Mouse (Mus musculus) left cerebral cortex, postnatal 25 days (tissue): ENCODE measurements around the gene Arid5b. TPM values are rescaled to one million over a fixed set of nuclear protein-coding genes. Genes with fewer than 3 reads are reported as not detected.

Experiments
- DNase-seq, 2 experiments: peaks; one replicate each; pipeline ENCODE4 v3.0.0; 2022; ENCODE audit warnings: low spot score in 2 of 2, mixed read lengths in 1 of 2
- intact Hi-C: fragments of 180-260 bp; cut with DNase I; formaldehyde crosslinking; loops from one replicate; pipeline ENCODE4 v1.15.1; 2025
- total RNA-seq, 2 experiments: library from RNA; stranded (reverse); gene quantifications; 2 replicates each; pipeline ENCODE4 v1.2.3; 2021

Arid5b gene
- total RNA-seq, 2 experiments from 2014 or later = 27.8 to 29.7 TPM

DNA sequence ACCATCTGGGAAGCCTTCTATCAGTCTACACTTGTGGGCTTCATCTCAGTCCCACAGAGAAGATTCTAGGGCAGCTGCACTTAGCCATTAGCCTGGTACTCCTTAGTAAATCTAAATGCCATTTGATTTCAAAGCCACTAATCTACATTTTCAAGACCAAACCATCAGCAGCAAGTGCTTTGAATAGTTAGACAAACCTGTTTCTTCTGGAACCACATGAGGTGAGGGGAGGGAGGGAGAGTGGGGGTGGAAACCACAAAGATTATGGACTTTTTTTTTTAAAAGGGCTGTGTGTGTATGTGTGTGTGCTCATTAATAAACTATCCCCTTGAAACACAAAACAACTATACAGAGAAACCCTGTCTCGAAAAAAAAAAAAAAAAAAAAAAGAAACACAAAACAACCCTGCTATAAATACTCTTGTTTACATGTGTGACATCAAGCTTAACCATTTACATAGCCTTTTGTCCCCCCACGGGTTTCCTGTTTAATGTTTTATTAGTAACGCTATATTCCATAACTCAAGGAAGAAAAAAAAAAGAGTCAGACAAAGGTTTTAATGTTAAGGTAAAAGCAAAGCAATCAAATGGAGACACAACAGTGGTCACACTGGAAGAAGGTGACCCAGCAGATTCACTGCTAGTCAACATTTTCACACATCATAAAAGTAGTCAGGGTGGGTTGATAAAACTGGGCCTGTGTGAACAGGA is 38.3 kb downstream of the Arid5b start:
- intact Hi-C loops = no loop called here
- DNase-seq = no peak

DNA sequence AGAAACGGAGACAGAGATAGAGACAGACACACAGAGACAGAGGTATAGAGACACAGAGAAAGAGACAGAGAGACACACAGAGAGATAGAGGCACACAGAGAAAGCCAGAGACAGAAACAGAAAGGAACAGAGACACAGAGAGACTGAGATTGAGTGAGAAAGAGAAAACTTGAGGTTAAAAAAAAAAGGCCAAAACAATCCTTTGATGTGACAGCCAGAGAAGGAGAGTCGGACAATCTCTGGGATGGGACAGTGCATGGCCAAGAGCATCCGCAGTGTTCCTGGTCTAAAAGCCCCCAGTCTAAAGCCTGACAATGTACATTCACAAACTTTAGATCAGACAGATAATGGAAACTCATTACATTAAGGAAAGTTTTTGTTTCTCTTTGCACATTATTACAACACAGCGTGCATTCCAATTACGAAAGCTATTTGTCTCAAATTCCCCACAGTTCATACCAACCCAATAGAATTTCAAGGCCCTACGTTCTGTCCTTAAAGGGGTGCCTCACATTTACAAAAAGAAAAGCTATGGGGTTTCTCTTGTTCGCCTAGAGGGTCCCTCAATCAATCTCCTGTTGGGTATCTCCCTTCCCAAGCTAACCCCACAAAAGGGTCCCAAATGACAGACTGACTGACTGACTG is 39.0 kb downstream of the Arid5b start:
- no peak for DNase-seq
- intact Hi-C loops = no loop called here

DNA sequence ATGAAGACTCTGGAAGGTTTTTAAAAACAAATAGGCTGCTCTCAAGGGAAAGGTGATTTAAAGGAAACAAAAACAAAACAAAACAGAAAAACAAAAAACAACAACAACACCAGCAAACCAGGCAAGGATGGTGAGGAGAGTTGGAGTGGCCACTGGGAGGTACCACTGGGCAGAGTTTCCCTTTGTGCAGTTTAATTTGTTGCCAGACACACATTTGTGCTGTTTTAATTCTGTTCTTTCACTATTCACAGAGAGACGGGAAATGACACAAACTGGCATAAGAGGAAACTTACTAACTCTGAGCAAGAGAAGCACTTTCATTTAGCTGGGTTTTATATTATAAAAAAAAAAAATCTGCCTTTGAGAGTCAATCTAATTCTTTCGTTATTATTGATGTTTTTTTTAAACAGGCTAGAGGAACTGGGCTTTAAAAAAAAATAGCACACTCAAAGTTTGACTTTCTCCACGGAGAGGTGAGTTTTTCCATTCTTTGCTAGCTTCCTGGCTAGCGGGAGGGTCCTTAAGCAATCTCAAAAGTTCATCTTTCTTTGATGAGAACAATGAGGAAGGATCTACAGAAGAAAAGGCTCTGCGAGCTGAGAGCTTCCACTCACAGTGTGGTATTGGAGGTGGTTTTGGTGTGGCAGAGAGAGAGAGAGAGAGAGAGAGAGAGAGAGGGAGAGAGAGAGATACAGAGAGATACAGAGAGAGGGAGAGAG is 39.7 kb downstream of the Arid5b start:
- intact Hi-C loops = no loop called here
- no peak for DNase-seq

DNA sequence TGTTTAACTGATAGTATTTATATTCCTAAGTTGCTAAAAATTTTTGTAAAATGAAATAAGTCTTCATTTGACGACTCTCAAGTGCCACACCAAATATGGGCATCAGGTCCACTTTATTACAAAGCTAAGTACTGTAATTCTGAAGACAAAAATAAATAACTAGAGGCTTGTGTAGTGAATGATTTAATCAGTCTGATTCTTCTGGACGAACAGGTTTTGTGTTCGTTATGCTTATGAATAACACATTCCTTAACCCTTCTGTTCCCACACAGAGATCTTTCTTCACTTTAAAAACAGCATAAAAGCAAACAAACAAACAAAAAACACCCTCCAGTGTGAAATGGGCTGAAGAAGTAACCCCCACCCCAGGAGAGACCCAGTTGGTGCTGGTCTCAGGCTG is 40.4 kb downstream of the Arid5b start:
- no peak for DNase-seq
- intact Hi-C loops = no loop called here

DNA sequence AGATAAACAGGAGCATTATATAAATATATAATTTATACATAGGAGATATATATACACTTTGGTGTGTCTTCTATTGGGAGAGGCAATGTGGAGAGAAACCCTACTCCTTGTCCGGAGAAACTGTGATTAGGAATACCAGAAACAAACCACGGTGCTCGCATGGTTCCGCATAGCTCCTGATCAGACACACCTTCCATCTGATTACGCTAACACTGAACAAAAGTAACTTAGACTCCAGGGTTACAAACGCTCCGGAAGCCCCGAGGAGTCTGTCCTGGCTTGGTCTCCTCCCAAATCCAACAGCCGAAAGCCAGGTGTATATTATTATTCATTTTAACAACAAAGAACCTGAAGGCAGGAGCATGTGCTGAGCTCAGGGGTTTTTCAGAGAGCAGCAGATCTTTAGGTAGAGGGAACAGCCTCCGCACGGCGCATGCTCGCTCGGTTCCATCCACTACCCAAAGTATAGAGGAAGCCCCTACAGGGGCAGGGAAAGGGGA is 41.5 kb downstream of the Arid5b start:
- no peak for DNase-seq
- intact Hi-C loops = no loop called here

DNA sequence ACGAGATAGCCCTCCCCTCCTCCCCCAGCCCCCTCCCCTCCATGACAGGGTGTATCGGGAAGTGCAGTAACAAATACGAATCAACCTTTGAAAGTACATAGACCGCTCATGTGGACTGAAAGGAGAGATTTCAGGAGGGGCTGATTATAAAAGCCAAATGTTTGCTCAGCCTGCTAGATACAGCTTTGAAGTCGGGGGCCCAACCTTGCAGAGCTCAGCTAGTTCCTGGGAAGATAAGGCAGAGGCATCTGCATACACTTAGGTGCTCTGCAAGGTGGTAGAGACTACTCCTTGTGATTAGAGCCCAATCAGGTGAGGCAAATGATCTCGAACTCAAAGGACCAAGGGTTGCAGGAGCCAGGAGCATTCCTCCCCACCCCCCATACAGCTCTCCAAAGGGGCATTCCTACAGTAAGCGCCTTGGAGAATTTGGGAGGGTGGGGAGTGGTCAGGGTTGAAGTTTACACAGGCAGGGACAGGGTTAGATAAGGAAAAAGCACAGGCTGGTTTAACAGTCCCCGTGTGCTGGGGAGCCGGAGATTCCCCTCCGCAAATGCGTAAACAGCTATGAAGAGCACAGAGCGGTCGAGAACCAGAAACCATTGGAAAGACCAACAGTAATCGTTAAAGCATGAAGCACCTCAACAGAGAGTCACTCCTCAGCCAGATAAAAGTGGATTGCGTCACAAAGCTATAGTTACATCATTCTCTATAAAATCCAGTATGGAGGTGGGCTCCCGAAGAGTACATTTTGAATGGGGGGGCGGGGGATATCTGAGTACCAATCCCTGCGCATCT is 47.0 kb downstream of the Arid5b start:
- intact Hi-C loops = no loop called here
- DNase-seq = no peak

DNA sequence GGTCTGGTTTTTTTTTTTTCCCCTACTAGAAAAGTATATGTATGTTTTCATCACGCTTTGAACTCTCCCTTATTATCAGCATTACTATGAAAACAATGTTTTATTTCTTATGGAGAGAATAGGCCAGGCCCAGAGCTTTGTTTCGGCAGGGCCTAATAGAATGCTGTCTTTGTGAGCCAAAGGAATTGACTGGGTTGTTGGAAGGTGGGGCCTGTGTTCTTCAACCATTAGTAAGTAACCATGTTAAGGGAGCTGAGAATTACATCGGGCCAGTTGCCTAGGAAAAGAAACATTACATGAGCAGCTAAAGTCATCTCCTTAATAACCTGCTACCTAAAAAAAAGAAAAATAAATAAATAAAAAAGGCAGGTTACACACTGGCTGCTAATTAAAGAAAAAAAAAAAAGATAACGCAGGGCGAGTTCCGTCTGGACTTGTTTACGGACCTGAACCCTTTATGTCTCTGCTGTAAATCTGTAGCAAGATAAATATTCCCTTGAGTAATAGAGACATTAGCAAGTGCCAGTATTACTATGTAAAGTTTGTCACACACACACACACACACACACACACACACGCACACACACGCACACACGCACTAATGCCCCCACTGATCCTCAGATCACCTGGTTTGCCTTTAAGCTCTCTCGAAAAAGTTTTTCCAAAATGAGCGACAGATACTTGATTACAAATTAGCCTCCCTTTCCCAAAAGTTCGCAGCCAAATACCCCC is 47.7 kb downstream of the Arid5b start:
- intact Hi-C loops = no loop called here
- no peak for DNase-seq

DNA sequence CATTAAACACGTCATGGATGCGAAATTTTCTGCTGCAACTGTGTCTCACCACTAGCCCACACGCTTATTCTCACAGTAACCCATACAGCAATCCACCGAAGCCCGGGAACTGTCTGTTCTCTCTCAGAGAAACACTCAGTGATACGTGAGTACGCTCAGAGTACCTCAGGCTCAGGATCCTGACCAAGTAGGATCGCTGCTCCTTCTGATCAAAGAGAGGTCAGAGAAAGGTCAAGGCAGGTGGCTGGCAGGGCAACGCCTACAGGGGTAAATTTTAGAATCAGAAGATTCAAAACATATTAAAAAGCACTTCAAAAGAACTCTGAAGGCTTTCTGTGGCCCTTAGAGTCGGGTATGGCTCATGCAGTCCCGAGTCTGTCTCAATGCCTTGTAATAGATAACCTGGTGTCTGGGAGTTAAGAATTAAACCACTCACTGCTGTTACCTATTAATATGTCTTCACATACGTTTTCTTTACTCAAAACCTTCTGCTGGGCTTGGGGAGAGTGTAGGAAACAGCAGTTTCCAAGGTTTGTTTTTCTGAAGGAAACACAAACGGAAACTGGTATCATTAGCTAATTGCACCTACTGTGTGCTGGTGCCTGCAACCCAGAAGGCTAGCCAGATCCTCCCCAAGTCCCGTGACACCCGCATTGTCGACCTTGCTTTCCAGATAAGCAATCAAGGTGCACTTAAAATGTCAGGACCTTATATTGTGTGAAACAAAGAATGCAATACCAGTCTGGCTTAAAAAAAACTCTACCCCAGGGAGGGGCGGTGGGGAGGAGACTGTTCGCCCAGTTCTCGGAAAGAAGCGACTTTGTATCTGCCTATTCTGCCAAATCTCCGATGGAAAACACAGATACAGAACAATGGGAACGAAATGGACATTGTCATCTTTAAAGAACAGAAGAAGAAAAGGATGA is 48.6 kb downstream of the Arid5b start:
- intact Hi-C loops = no loop called here

DNA sequence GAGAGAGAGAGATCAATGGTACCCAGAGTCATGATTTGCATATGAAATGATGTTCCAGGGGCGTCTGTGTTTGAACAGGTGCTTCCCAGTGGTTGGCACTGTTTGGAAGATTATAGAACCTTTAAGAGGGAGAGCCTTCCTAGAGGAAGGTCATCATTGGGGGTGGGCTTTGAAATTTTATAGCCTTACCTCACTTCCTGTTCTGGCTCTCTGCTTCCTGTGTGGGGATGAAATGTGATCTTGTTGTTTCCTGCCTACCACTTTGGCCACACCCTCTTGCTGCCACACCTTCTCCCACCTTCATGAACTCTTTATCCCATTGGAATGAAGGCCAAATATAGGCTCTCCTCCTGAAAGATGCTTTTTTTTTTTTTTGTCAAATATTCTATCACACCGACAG is 55.9 kb downstream of the Arid5b start:
- intact Hi-C loops = no loop called here
- DNase-seq = no peak

More for the DNA sequence above, 48.6 kb downstream of the Arid5b start:
- DNase-seq = no peak

DNA sequence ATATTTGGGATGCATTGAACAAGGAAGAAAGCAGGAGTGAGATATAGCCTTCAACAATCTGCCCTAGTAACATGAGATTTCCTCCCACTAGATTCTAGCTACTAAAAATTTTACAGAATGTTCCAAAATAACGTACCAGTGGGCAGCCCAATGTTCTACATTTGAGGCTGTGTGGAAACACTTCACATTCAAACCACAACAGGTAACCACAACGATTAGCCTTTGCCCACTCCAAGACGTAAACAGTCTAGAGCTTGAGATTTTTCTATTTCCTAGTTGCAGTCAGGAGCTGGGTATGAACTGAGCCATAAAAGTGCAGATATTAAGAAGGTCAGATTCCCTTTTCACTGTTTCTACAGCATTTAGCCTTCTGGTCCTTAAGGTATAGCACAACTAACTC is 56.5 kb downstream of the Arid5b start:
- peak in 1 of 2 experiments; percentile 37 for DNase-seq
- intact Hi-C loops = no loop called here

DNA sequence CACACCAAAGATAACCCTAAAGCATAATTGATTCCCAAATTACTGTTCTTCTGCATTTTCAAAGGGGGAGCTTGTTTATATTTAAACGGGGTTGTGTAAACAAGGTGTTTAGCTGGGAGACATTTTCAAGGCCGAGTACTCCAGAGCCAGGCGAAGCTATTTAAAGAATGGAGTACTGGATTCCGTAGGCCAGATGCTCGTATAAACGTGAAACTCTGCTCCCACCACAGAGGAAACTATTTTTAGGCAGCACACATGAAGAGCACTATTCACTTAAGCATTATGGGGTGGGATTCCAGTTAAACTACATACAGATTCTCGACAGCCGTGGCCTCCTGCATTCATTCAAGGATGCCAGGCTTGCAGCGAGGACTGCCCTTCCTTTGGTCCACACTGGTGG is 59.2 kb downstream of the Arid5b start:
- DNase-seq = peak in 1 of 2 experiments; percentile 31
- intact Hi-C loops = no loop called here

DNA sequence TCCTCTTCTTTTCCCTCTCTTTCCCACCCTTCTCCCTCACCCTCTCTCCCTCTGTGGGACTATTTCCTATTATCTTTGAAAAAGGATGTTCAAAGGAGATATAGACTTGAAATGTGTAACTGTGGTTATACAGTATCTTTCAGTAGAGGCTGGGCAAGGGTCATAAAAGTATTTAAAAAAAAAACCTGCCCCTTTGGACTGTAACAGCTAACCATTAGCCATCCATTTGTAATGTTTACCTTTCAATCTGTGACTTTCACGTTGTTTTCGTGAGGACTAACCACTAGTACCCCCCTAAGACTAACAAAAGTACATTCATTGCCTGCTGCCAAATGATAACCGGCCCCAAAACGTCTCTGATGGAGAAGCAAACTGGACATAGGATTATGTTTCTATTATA is 59.9 kb downstream of the Arid5b start:
- intact Hi-C loops = no loop called here
- DNase-seq = no peak

DNA sequence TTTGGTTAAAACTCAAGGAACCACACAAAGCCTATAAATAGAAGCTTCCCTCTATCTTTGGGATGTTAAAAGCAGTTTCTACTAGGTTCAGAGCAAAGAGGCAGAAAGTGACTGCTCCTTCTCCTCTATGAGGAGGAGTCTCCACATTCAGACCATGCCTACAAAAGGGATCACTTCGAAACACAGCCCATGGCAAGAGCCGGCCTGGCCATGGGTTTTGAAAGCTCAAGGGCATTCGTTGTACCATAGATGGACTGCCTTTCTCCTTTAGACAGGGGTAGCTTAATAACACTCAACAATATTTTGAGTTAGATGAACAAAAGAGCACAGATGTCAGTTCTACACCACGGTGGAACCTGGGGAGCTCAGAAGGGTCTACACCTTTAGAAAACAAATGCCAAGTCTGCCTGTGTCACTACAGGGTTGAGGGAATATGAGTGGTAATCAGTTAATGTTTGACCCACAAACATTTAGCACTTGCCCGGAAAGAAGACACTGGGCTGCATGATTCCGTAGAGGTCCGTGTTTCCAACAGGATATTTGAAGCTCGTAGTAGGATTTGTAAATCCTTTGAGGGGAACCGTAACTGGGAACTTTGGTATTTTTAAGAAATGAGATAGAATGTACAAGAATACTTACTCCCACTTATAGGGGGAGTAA is 63.6 kb downstream of the Arid5b start:
- DNase-seq = no peak
- intact Hi-C loops = no loop called here

DNA sequence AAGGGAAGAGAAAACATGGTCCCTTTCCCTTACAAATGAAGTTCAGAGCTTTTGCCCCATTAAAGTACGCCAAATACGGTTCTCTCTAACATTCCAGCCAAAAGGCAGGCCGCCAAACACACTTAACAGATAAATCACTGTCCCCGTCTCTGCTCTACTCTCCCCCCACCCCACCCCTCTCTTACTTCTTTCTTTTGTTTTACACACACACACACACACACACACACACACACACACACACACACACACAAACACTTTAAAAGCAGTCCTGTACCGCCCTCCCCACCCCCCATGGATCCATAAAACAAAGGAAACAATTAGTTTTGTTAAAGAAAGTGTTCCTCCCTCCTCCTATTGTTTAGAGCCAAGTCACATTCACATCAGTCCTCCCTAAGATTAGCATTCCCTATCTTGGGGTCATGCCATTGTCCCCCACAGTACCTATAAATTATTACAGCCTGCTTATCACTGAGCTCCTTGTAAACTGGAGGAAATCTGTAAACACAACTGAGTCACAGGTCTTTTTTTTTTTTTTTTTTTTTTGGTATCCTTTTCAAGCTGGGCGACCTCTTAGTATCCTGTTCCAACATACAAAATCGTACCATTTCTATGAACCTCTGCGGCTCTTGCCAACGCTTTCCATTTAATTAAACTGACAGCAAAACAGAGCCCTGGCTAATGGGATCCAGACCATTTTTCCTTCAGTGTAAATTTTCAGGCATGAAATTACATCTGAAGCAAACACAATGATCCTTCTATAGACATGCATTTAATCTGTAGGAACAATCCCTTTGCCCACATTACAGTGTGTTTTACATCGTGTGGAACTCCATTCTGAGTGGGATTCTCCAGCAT is 66.3 kb downstream of the Arid5b start:
- intact Hi-C loops = no loop called here
- no peak for DNase-seq

DNA sequence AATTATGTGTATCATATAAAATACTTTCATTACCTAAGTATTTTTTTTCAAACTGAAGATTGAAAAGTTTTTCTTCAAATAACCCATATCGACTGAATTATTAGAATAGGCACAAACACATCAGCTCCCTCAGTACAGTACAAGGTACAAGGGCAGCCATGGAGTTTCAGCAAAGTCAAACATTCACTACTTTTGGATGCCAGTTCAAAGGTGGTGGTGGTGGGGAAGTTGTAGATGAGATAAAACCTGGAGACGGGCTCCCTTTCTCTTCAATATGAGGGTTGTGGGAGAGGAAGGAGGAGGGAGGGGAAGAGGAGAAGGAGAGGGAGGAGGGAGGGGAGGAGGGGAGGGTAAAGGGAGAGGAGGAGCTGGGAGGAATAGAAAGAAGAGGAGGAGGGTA is 67.0 kb downstream of the Arid5b start:
- intact Hi-C loops = no loop called here
- no peak for DNase-seq

DNA sequence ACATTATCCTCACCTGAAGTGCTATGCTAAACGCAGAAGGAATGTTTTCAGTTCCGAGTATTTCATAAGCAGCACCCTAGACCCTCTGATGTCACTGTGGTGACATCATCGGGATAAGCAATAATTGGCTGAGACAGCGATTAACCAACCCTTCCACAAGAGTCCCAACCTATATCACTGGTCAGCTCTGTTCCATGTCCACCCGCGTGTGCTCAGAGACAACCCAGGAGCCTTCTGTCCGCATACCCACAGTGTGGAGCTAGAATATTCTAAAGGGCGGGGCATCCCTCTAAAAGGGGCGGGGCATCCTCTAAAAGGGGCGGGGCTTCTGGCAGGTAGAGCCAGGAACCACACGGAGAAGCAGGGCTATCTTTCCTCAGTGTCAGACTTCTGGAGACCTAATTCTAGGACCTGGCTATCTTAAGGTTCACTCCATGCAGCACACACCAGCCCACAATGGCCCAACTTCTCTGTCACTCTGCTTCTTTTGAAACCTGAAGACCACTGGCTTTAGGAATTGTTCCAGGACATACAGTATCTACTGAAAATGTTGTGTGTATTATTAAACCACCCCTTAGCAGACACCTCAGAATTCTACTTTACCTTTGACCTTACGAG is 68.4 kb downstream of the Arid5b start:
- intact Hi-C loops = no loop called here
- no peak for DNase-seq

DNA sequence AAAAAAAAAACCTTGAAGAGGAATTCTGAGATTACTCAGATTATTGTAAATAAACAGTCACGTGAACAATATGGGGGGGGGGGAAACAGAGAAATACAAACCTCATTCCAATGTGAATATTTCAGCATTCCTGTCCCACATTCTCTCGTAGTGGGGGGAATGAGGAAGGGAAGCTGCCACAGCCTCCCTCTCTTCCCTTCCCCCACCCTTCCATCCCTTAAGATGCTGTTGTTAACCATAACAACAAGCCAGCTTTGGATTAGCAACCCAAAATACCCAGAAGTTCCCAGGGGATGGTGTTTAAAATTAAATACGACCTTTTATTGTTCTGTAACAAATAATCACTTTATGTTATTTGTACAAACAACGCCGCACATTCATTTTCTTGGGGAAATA is 69.9 kb downstream of the Arid5b start:
- intact Hi-C loops = no loop called here
- DNase-seq = no peak
